Mouse (Mus musculus) MEL (cell line): ENCODE results near the gene Ints2.

Experiments
- CTCF ChIP-seq, 3 experiments: IDR thresholded peaks in 2 of 3; conservative IDR thresholded peaks in 1 of 3; 2 replicates each; pipeline ENCODE4 v1.5.1; 2011 to 2012; ENCODE audit warnings: low read length in 3 of 3, low read depth in 2 of 3, mild to moderate bottlenecking in 2 of 3, improper control_type of control experiment in 1 of 3, inconsistent platforms in 1 of 3, mixed read lengths in 1 of 3, moderate library complexity in 1 of 3; ENCODE audit not compliant: control insufficient read depth in 1 of 3, insufficient read depth in 1 of 3, poor library complexity in 1 of 3, severe bottlenecking in 1 of 3
- EP300 ChIP-seq, 2 experiments: IDR thresholded peaks; 2 replicates each; pipeline ENCODE4 v1.6.1; 2011; ENCODE audit warnings: improper control_type of control experiment in 2 of 2, low read length in 2 of 2, low read depth in 1 of 2, mild to moderate bottlenecking in 1 of 2
- GABPA ChIP-seq: IDR thresholded peaks from 2 replicates; pipeline ENCODE4 v1.6.1; 2012; ENCODE audit warnings: low read depth, mild to moderate bottlenecking, inconsistent platforms, low read length, improper control_type of control experiment, moderate library complexity
- GATA1 ChIP-seq: IDR thresholded peaks from 2 replicates; pipeline ENCODE4 v1.6.1; 2011; ENCODE audit warnings: low read depth, low read length, improper control_type of control experiment
- JUND ChIP-seq: IDR thresholded peaks from 2 replicates; pipeline ENCODE4 v1.6.1; 2011; ENCODE audit warnings: low read depth, mild to moderate bottlenecking, improper control_type of control experiment, low read length
- MAZ ChIP-seq: IDR thresholded peaks from 2 replicates; pipeline ENCODE4 v1.6.1; 2012; ENCODE audit warnings: low read depth, mild to moderate bottlenecking, inconsistent platforms, low read length, improper control_type of control experiment
- MXI1 ChIP-seq: IDR thresholded peaks from 2 replicates; pipeline ENCODE4 v1.6.1; 2011; ENCODE audit warnings: mild to moderate bottlenecking, low read depth, low read length, improper control_type of control experiment
- NRF1 ChIP-seq: IDR thresholded peaks from 2 replicates; pipeline ENCODE4 v1.6.1; 2014; ENCODE audit warnings: low read depth, mild to moderate bottlenecking, inconsistent platforms, low read length, improper control_type of control experiment, moderate library complexity; ENCODE audit not compliant: poor library complexity, insufficient read depth, severe bottlenecking
- POLR2A ChIP-seq, 2 experiments: IDR thresholded peaks; 2 replicates each; pipeline ENCODE4 v1.6.1; 2011 to 2012; ENCODE audit warnings: low read length in 2 of 2, mild to moderate bottlenecking in 2 of 2, control low read depth in 1 of 2, improper control_type of control experiment in 1 of 2, low read depth in 1 of 2, moderate library complexity in 1 of 2; ENCODE audit not compliant: control insufficient read depth in 1 of 2, insufficient read depth in 1 of 2, poor library complexity in 1 of 2
- USF1 ChIP-seq: IDR thresholded peaks from 2 replicates; pipeline ENCODE4 v1.6.1; 2014; ENCODE audit warnings: low read depth, mild to moderate bottlenecking, inconsistent platforms, low read length, improper control_type of control experiment, moderate library complexity

- no peak for TF ChIP-seq POLR2A (IDR thresholded peaks at IDR 0.05; ENCODE audit: control insufficient read depth in 1 of 2, insufficient read depth in 1 of 2, low read depth in 1 of 2, low read length in 2 of 2, poor library complexity in 1 of 2)
- no peak for TF ChIP-seq CTCF (IDR thresholded peaks at IDR 0.05 in 2 of 3, conservative IDR thresholded peaks at IDR 0.05 in 1 of 3; ENCODE audit: control insufficient read depth in 1 of 3, insufficient read depth in 1 of 3, low read depth in 2 of 3, low read length in 3 of 3, poor library complexity in 1 of 3, severe bottlenecking in 1 of 3)
- no peak for TF ChIP-seq MAZ
- no peak for TF ChIP-seq GABPA
- no peak for TF ChIP-seq MXI1
- no peak for TF ChIP-seq EP300 (IDR thresholded peaks at IDR 0.05; ENCODE audit: low read depth in 1 of 2, low read length in 2 of 2)
- no peak for TF ChIP-seq USF1
- no peak for TF ChIP-seq JUND
- no peak for TF ChIP-seq GATA1
- no peak for TF ChIP-seq NRF1
These were observed 30.7 kb downstream of the Ints2 start for GRCm38 (mm10) chr11:86226646-86227180.
